Mouse (Mus musculus): Measurements from ENCODE around the gene Akap13.

Gene Akap13

DNA sequence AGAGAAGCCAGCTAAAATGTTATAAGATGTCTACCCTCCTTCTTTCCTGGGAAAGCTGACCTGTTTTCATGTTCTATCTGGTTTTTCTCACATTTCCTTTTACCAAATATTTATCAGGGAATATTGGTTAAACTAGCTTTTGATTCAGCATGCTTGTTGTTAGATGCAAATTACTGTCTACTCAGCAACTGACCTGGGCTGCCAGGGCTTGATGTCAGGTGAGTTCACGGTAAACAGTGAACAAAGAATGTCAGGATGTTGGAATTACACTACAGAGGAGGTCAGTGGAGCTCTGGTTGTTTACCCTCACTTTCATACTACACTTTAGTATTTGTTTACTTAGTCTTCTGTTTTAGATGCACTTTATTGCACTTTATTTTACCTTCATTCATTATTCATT lies 5.0 kb downstream of the Akap13 start:
- no peak for DNase-seq (ENCODE audit: low spot score in 2 of 2)

GRCm38 (mm10) chr7:75463579-75464162 lies 8.3 kb downstream of the Akap13 start:
- no peak for DNase-seq (ENCODE audit: low spot score in 2 of 2)

GRCm38 (mm10) chr7:75467791-75468190 lies 12.5 kb downstream of the Akap13 start:
- no peak for DNase-seq (ENCODE audit: low spot score in 2 of 2)

DNA sequence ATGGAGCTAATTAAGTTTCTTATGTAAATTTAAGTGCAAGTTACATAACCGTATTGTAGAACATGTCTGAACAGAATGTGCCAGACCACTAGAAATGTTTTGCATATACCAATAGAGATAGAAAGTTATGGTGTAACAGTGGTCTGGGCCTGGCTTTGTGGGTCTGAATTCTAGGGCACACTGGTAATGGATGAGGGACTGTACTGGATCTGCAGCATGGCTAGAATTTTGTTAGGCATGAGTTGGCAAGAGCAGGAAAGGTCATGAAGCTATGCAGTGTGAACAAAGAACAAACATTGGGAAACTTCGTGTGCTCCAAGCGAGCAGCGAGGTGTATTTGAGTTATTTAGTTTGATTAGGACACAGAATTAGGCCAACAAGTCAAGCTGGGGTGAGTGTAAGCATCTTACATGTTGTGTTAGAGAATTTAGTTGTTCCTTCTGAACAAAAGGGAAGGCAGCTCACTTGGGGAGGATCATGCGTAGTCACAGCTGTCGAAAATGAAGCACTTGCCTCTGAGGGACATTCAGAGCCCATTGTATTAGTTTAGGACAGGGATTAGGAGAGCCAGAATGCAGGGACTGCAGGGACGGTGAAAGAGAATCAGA lies 15.1 kb downstream of the Akap13 start:
- no peak for DNase-seq (ENCODE audit: low spot score in 2 of 2)

- DNase-seq (ENCODE audit: low spot score in 2 of 2): no peak
These were observed 17.2 kb downstream of the Akap13 start for GRCm38 (mm10) chr7:75472316-75473195.

DNA sequence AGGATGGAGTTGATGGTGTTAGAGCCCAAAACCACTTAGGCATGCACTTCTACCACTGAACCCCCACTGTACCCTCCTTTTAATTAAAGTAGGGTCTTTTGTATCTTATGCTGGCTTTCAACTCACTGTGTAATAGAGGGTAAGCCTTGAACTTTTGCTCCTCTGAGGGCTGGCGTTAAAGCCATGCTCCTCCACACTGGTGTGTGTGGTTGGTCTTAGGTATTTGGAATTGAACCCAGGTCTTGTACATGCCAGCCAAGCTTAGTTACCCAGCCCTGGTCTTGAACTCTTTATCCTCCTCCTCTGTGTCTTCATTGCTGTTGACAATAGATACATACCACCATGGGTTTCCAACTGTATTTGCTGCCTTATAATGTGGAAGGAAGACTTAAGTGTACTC lies 18.0 kb downstream of the Akap13 start:
- no peak for DNase-seq (ENCODE audit: low spot score in 2 of 2)

- no peak for DNase-seq (ENCODE audit: low spot score in 2 of 2)
These were observed 18.7 kb downstream of the Akap13 start for GRCm38 (mm10) chr7:75474064-75474463.

DNA sequence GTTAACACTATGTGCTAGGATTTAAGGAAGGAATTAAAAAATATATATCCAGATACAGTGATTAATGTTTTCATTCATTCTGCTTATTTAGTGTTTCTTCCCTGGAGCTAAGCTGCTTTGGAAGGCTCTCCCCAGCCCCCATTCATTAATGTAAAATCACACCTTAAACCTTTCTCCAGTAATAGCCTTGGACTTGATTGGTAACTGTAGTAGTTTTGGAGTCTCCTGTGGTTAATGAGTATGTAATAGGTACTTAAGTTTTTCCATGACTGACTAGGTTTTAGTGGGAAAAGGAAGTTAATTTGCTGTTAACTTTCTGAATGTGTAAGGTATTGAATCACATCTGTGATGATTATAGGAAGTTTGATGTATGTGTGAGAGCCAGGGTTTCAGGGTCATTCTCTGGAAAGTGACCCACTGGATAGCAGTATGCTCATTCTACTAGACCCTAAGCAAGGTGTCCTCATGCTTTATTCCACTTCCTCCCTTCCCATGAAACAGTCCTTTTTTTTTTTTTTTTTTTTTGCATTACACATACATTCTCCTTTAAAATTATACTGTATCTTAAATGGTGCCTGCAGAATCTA lies 19.3 kb downstream of the Akap13 start:
- DNase-seq (ENCODE audit: low spot score in 2 of 2): no peak

- no peak for DNase-seq (ENCODE audit: low spot score in 2 of 2)
These were observed 22.7 kb downstream of the Akap13 start for GRCm38 (mm10) chr7:75478060-75478459.

DNA sequence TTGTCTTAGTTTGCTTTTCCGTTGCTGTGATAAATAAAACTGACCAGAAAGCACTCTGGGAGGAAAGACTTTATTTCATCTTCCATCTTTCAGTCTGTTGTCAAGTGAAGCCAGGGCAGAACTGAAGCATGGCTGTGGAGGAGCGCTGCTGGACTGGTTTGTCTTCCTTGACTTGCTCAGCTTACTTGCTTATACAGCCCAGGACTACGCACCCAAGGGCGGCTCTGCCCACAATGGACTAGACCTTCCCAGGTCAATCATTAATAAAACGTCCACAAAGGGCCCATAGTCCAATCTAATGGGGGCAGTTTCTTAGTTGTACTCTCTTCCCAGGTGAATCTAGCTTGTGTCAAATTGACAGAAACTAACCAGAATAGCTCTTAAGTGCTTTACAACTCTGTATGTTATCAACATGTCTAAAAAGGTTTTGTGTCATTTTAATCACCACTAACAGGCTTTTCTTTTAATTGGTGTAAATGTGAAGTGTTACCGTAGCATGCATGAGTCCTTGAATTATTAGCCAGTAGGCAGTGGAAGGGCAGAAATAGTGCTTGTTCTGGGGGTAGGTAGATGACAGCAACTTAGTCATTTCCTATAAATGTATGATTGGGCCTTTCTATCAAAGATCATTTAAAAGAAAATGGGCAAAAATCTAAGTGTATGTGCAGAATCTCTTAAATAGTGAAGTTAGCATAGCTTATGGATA lies 25.5 kb downstream of the Akap13 start:
- no peak for DNase-seq (ENCODE audit: low spot score in 2 of 2)

GRCm38 (mm10) chr7:75486031-75486430 lies 30.7 kb downstream of the Akap13 start:
- DNase-seq (ENCODE audit: low spot score in 2 of 2): no peak

DNA sequence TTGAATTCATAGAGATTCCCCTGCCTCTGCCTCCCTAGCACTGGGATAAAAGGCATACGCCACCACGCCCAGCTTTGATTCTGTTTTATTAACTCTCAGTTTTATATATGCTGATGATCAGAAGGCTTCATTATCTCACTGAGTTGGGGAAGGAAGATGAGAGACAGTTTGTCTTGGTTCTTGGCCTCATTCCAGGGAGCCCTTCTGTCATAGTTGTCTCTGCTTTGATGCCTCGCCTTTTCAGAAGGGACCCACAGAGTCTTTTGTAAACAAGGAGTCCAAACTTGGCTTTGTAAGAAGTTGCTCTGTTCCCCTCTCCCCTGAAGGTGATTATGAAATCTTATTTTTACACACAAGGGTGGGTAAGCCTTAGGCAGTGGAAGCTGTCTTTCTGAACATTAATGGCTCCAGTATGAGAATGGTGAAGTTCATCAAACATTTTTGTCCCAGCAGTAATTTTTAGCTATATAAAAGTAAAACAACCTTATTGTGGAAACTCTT lies 40.7 kb downstream of the Akap13 start:
- DNase-seq (ENCODE audit: low spot score in 2 of 2): no peak

DNA sequence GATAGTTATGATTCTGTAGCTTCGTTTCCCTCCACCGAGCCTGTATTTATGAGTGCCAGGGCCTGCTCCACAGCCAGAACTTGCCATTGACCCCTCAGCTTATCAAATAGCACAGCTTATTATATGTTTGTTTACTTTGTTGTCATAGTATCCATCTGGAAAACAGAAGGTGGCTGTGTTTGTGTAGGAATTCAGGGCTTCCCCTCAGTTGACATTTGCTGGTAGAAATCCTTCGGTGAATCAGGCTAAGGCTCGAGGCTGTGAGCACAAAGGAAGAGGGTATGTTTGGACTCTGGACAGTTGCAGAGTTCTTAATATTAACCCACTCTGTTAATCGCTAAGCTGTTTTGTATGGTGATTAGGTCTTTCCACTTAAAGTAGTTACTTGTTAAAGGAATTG lies 43.3 kb downstream of the Akap13 start:
- DNase-seq (ENCODE audit: low spot score in 2 of 2): no peak

DNA sequence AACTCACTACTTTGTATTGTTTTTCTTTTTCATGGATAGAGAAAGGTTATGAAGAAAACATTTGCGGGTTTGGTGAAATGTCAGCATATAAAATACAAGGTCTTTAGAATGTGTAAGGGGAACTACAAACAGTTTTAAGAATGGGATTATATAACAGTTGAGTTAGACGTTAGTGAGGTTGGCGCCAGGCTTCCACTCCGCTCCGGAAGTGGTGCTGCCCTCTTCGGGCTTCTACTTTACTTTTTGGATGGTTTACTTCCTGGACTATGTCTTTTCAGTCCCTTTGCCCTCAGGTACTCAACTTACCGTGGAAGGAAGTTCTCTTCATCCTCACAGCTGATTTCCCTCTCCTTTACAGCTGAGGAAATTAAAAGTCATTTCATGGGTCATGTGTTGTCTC lies 43.9 kb downstream of the Akap13 start:
- DNase-seq (ENCODE audit: low spot score in 2 of 2): no peak

DNA sequence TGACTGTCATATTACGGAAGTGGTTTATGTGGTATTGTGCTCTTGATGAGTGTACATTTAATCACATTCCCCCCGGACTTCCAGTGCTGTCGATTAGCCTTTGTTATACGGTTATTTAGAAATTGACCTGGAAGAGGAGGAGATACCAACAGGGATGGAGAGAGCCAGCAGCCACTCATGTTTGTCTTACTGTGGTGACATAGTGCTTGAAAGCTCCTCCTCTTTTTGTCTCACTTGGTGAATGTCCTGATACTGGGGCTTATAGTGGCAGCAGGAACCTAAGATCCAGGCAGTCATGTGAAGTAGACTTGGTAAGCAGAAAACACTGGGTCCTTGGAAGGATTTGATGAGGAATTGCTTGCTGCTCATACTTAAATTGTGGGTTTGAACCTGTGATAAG lies 44.8 kb downstream of the Akap13 start:
- no peak for DNase-seq (ENCODE audit: low spot score in 2 of 2)

DNA sequence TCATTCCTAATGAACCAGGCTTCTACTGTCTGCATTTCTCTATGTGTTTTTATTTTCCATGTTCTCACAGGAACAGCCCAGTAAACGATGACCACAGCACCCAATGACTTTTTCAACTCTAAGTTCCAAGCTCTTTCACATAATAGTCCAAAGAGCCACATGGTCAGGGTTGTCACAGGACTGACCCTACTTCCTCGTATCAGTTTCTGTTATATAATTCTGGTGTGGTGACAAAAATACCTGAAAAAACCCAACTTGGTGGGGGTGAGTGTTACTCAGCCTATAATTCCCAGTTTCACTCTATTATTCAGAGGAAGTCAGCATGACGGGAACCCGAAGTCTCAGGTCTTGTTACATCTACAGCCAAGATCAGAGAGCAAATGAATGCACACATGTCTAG lies 45.5 kb downstream of the Akap13 start:
- peak in 1 of 2 experiments; percentile 21 for DNase-seq (ENCODE audit: low spot score in 2 of 2)

- DNase-seq (ENCODE audit: low spot score in 2 of 2): no peak
These were observed 49.2 kb downstream of the Akap13 start for GRCm38 (mm10) chr7:75504524-75504923.

DNA sequence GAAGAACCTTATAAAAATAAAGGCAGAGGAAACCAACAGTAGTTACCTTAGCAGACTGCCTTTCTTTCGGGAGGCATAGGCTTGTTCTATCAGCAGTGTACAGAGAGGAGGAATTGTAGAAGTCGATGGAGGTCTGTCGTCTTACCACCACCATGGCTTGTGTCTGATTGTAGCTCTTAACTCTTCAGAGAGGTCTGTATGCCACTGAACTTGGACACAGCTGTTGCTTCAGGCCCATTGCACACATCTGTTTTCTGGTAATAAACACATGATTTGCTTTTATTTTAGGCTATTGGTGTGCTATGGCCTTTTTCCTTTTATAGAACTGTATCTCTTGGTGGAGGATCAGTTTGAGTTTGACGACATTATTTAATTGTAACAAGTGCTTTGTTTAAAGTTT lies 51.3 kb downstream of the Akap13 start:
- DNase-seq (ENCODE audit: low spot score in 2 of 2): no peak

- DNase-seq (ENCODE audit: low spot score in 2 of 2): no peak
These were observed 53.9 kb downstream of the Akap13 start for GRCm38 (mm10) chr7:75509085-75509873.

- no peak for DNase-seq (ENCODE audit: low spot score in 2 of 2)
These were observed 60.1 kb downstream of the Akap13 start for GRCm38 (mm10) chr7:75515472-75515871.

Measured in natural killer cell, adult 2 months (primary cell).